Mouse (Mus musculus) spleen, adult 2 months (tissue): Measurements from ENCODE around the gene Lmf1.

Experiments
- CTCF ChIP-seq: fragments of 200-500 bp; IDR thresholded peaks from 2 replicates; pipeline ENCODE4 v1.5.1; 2011; ENCODE audit warnings: mild to moderate bottlenecking, inconsistent platforms; ENCODE audit not compliant: insufficient read depth, insufficient read length, insufficient replicate concordance; ENCODE audit errors: extremely low read depth
- POLR2A ChIP-seq: fragments of 200-500 bp; IDR thresholded peaks from 2 replicates; pipeline ENCODE4 v1.6.1; 2011; ENCODE audit warnings: low read depth, low read length, inconsistent platforms

DNA sequence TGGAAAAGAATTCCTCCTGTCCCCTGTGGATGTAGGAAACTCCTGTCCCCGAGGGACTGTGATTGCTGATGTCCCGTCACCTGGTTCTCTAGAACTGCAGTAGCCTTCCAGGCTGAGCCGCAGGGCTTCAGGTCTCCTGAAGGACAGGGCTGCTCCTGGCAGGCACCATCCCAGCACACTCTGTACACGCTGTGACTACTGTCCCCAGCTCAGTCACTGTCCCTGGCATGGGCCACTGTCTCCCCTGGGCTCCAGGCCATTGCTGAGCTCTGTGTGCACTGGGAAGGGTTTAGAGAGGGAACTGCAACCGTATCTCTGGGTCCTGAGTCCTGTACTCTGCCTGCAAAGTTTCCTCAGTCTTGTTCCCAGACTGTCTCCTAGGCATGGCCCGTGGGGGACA is 13.5 kb downstream of the Lmf1 start:
- TF ChIP-seq CTCF: no peak
- TF ChIP-seq POLR2A: no peak
